Mouse (Mus musculus) olfactory bulb, adult 2 months (tissue): Measurements from ENCODE around the gene Rps12-ps3. TPM values are rescaled to one million over a fixed set of nuclear protein-coding genes. Genes with fewer than 3 reads are reported as not detected.

Source experiments
- H3K27ac ChIP-seq: fragments of 200-500 bp; 2 replicates; pipeline ENCODE4 v1.5.1; 2012; ENCODE audit warnings: low read depth, low read length; ENCODE audit not compliant: insufficient read depth
- H3K4me1 ChIP-seq: fragments of 200-500 bp; 2 replicates; pipeline ENCODE4 v1.6.1; 2012; ENCODE audit warnings: low read length; ENCODE audit not compliant: control insufficient read depth, insufficient read depth
- H3K4me3 ChIP-seq: fragments of 200-500 bp; 2 replicates; pipeline ENCODE4 v1.5.1; 2012; ENCODE audit warnings: mild to moderate bottlenecking, low read depth, low read length, moderate library complexity; ENCODE audit not compliant: insufficient read depth
- CTCF ChIP-seq: fragments of 200-500 bp; IDR thresholded peaks from 2 replicates; pipeline ENCODE4 v1.5.1; 2012; ENCODE audit warnings: low read depth, mild to moderate bottlenecking, low read length, moderate library complexity; ENCODE audit not compliant: insufficient read depth
- POLR2A ChIP-seq: fragments of 200-500 bp; IDR thresholded peaks from 2 replicates; pipeline ENCODE4 v1.6.1; 2012; ENCODE audit warnings: mild to moderate bottlenecking, low read depth, low read length, moderate library complexity; ENCODE audit not compliant: insufficient read depth
- WGBS: fragments of 180-500 bp; shearing (Covaris S2); methylation state at CpG from one replicate; pipeline ENCODE4 v1.1.7; 2018; 5-methylcytosine and 5-hydroxymethylcytosine counted together
- polyA plus RNA-seq: library from polyadenylated mRNA; stranded (reverse); fragments of >200 nt; gene quantifications from 2 replicates; pipeline ENCODE4 v1.2.4, GENCODE M21; 2012; ENCODE audit warnings: low replicate concordance; ENCODE audit not compliant: missing spikeins, insufficient read depth, insufficient read length

The Rps12-ps3 gene
- polyA plus RNA-seq, 1 experiment, result not detected

GRCm38 (mm10) chr19:59330816-59331225, 8.7 kb downstream of the Rps12-ps3 start:
- H3K4me1 ChIP-seq, result no peaks in the 10 kb centered on the region
- no peak overlapping the region for H3K4me3 ChIP-seq
- TF ChIP-seq CTCF (no peak), POLR2A (no peak)
- H3K27ac ChIP-seq, result no peak overlapping the region

- TF ChIP-seq POLR2A (no peak), CTCF (no peak)
- Histone ChIP-seq H3K4me3 (no peak overlapping the region), H3K4me1 (no peaks in the 10 kb centered on the region), H3K27ac (no peak overlapping the region)
- WGBS, result 97% methylated on average over 1 of the region's 1 CpGs
Measured at GRCm38 (mm10) chr19:59336655-59337054, 14.6 kb downstream of the Rps12-ps3 start.

- 67% methylated on average over 3 of the region's 3 CpGs for WGBS
Measured at GRCm38 (mm10) chr19:59337872-59338681, 16.0 kb downstream of the Rps12-ps3 start.

GRCm38 (mm10) chr19:59339908-59340307, 17.8 kb downstream of the Rps12-ps3 start:
- WGBS, result 86% methylated on average over 3 of the region's 3 CpGs
- peaks cover 10% of the 10 kb centered on the region for H3K4me1 ChIP-seq
- H3K27ac ChIP-seq, result no peak overlapping the region
- H3K4me3 ChIP-seq, result no peak overlapping the region
- no peak for TF ChIP-seq CTCF
- TF ChIP-seq POLR2A, result no peak

More at GRCm38 (mm10) chr19:59337872-59338681, 16.0 kb downstream of the Rps12-ps3 start:
- H3K27ac ChIP-seq, result no peak overlapping the region
- TF ChIP-seq CTCF, result no peak
- no peak for TF ChIP-seq POLR2A
- no peak overlapping the region for H3K4me3 ChIP-seq
- no peaks in the 10 kb centered on the region for H3K4me1 ChIP-seq

- Histone ChIP-seq H3K4me3 (no peak overlapping the region), H3K4me1 (peaks cover 10% of the 10 kb centered on the region), H3K27ac (no peak overlapping the region)
- TF ChIP-seq CTCF (no peak), POLR2A (no peak)
- WGBS, result 62% methylated on average over 2 of the region's 2 CpGs
Measured at GRCm38 (mm10) chr19:59342964-59343363, 20.9 kb downstream of the Rps12-ps3 start.

- H3K4me3 ChIP-seq, result peak overlapping the region; percentile 90
- 1% methylated on average over 14 of the region's 14 CpGs for WGBS
- no peak overlapping the region for H3K27ac ChIP-seq
- TF ChIP-seq POLR2A, result no peak
- TF ChIP-seq CTCF, result no peak
- H3K4me1 ChIP-seq, result peaks cover 10% of the 10 kb centered on the region
Measured at GRCm38 (mm10) chr19:59344304-59344711, 22.2 kb downstream of the Rps12-ps3 start.

- Histone ChIP-seq H3K4me3 (peak overlapping the region; percentile 90), H3K27ac (0 out of 2 replicates have a peak overlapping the region, but pooled peaks have one; percentile 34), H3K4me1 (peaks cover 10% of the 10 kb centered on the region)
- TF ChIP-seq CTCF, result no peak
- TF ChIP-seq POLR2A, result no peak
- 1% methylated on average over 67 of the region's 70 CpGs for WGBS
Measured at GRCm38 (mm10) chr19:59345081-59345657, 23.1 kb downstream of the Rps12-ps3 start.

GRCm38 (mm10) chr19:59345658-59346283, 23.7 kb downstream of the Rps12-ps3 start, which contains the start of gene Pdzd8:
TSS of gene Pdzd8 (minus strand) at chr19:59345780.
- Histone ChIP-seq H3K27ac (peak within 1 kb of the TSS; percentile 49; the same call in 1 of the 2 replicates), H3K4me3 (peak within 1 kb of the TSS; percentile 90), H3K4me1 (peaks cover 10% of the 10 kb centered on the region)
- WGBS, result under 1% methylated on average over 88 of the region's 91 CpGs
- TF ChIP-seq POLR2A, result peak; percentile 83; the same call in 1 of the 2 replicates
- TF ChIP-seq CTCF, result no peak

- no peak overlapping the region for H3K27ac ChIP-seq
- peak overlapping the region; percentile 90 for H3K4me3 ChIP-seq
- no peak for TF ChIP-seq POLR2A
- TF ChIP-seq CTCF, result no peak
- H3K4me1 ChIP-seq, result peaks cover 10% of the 10 kb centered on the region
- WGBS, result 5% methylated on average over 11 of the region's 11 CpGs
Measured at GRCm38 (mm10) chr19:59346325-59346724, 24.2 kb downstream of the Rps12-ps3 start.
